Mouse (Mus musculus): ENCODE results near the gene Nudt3. TPM values are rescaled to one million over a fixed set of nuclear protein-coding genes. Genes with fewer than 3 reads are reported as not detected.

Nudt3 gene
- polyA plus RNA-seq, 1 experiment from 2014 or later = 115 TPM

GRCm38 (mm10) chr17:27565163-27565941 lies 57.9 kb downstream of the Nudt3 start, which contains the start of gene AI413582:
AI413582 (minus strand) TSS chr17:27565756.
- DNase-seq (ENCODE audit: low spot score) (peak; percentile 94), ATAC-seq (ENCODE audit: low FRiP score) (peak; percentile 94)
- Histone ChIP-seq H3K9me3 (ENCODE audit: control insufficient read depth, low read length) (no peaks in the 10 kb centered on the region), H3K9ac (peak within 1 kb of the TSS; percentile 76), H3K27me3 (ENCODE audit: control insufficient read depth, insufficient read depth, low read length) (no peaks in the 10 kb centered on the region), H3K4me1 (replicated peaks; ENCODE audit: control insufficient read depth, insufficient read depth, low read length) (peaks cover 18% of the 10 kb centered on the region), H3K4me2 (replicated peaks) (peak within 1 kb of the TSS; percentile 98), H3K27ac (peak within 1 kb of the TSS; percentile 70), H3K4me3 (replicated peaks; ENCODE audit: low read length) (peak within 1 kb of the TSS; percentile 79), H3K36me3 (replicated peaks; ENCODE audit: control insufficient read depth, insufficient read depth) (peaks cover 15% of the 10 kb centered on the region)
- WGBS = under 1% methylated on average over 58 of the region's 58 CpGs

- ATAC-seq (ENCODE audit: low FRiP score) (no peak), DNase-seq (ENCODE audit: low spot score) (no peak)
- Histone ChIP-seq H3K27me3 (ENCODE audit: control insufficient read depth, insufficient read depth, low read length) (no peaks in the 10 kb centered on the region), H3K4me1 (replicated peaks; ENCODE audit: control insufficient read depth, insufficient read depth, low read length) (peaks cover 18% of the 10 kb centered on the region), H3K27ac (0 out of 2 replicates have a peak overlapping the region, but pooled peaks have one; percentile 70), H3K4me3 (replicated peaks; ENCODE audit: low read length) (peak overlapping the region; percentile 79), H3K4me2 (replicated peaks) (peak overlapping the region; percentile 98), H3K9ac (peak overlapping the region; percentile 76), H3K36me3 (replicated peaks; ENCODE audit: control insufficient read depth, insufficient read depth) (peaks cover 15% of the 10 kb centered on the region), H3K9me3 (ENCODE audit: control insufficient read depth, low read length) (no peaks in the 10 kb centered on the region)
- 14% methylated on average over 20 of the region's 20 CpGs for WGBS
These were observed 58.7 kb downstream of the Nudt3 start for GRCm38 (mm10) chr17:27564391-27565162.

- H3K4me1 ChIP-seq (replicated peaks; ENCODE audit: control insufficient read depth, insufficient read depth, low read length) = peaks cover 22% of the 10 kb centered on the region
- 45% methylated on average over 7 of the region's 7 CpGs for WGBS
These were observed 59.5 kb downstream of the Nudt3 start for GRCm38 (mm10) chr17:27563771-27564244.

GRCm38 (mm10) chr17:27561809-27562526 lies 61.3 kb downstream of the Nudt3 start:
- peaks cover 15% of the 10 kb centered on the region for H3K36me3 ChIP-seq (replicated peaks; ENCODE audit: control insufficient read depth, insufficient read depth)
- H3K27me3 ChIP-seq (ENCODE audit: control insufficient read depth, insufficient read depth, low read length) = 0 out of 2 replicates have a peak, but pooled peaks cover 3% of the 10 kb centered on the region
- H3K4me3 ChIP-seq (replicated peaks; ENCODE audit: low read length) = no peak overlapping the region
- H3K9me3 ChIP-seq (ENCODE audit: control insufficient read depth, low read length) = no peaks in the 10 kb centered on the region
- H3K4me2 ChIP-seq (replicated peaks) = no peak overlapping the region
- ATAC-seq (ENCODE audit: low FRiP score) (no peak), DNase-seq (ENCODE audit: low spot score) (no peak)
- no peak overlapping the region for H3K9ac ChIP-seq
- no peak overlapping the region for H3K27ac ChIP-seq
- 62% methylated on average over 8 of the region's 11 CpGs for WGBS
- peaks cover 37% of the 10 kb centered on the region for H3K4me1 ChIP-seq (replicated peaks; ENCODE audit: control insufficient read depth, insufficient read depth, low read length)

More at GRCm38 (mm10) chr17:27563771-27564244, 59.5 kb downstream of the Nudt3 start:
- H3K27me3 ChIP-seq (ENCODE audit: control insufficient read depth, insufficient read depth, low read length) = no peaks in the 10 kb centered on the region
- H3K4me3 ChIP-seq (replicated peaks; ENCODE audit: low read length) = no peak overlapping the region; the same call in 1 of the 2 replicates
- DNase-seq (ENCODE audit: low spot score) (no peak), ATAC-seq (ENCODE audit: low FRiP score) (no peak)
- no peak overlapping the region for H3K27ac ChIP-seq
- H3K9me3 ChIP-seq (ENCODE audit: control insufficient read depth, low read length) = no peaks in the 10 kb centered on the region
- H3K36me3 ChIP-seq (replicated peaks; ENCODE audit: control insufficient read depth, insufficient read depth) = peaks cover 15% of the 10 kb centered on the region
- H3K9ac ChIP-seq = no peak overlapping the region
- H3K4me2 ChIP-seq (replicated peaks) = 0 out of 2 replicates have a peak overlapping the region, but pooled peaks have one; percentile 98

GRCm38 (mm10) chr17:27560926-27561480 lies 62.3 kb downstream of the Nudt3 start:
- peaks cover 32% of the 10 kb centered on the region for H3K4me1 ChIP-seq (replicated peaks; ENCODE audit: control insufficient read depth, insufficient read depth, low read length)
- 89% methylated on average over 13 of the region's 13 CpGs for WGBS

GRCm38 (mm10) chr17:27559596-27559995 lies 63.7 kb downstream of the Nudt3 start:
- peaks cover 25% of the 10 kb centered on the region for H3K4me1 ChIP-seq (replicated peaks; ENCODE audit: control insufficient read depth, insufficient read depth, low read length)
- no peak for ATAC-seq (ENCODE audit: low FRiP score)
- H3K9ac ChIP-seq = no peak overlapping the region

More at GRCm38 (mm10) chr17:27560926-27561480, 62.3 kb downstream of the Nudt3 start:
- Histone ChIP-seq H3K9ac (no peak overlapping the region), H3K4me3 (replicated peaks; ENCODE audit: low read length) (no peak overlapping the region), H3K36me3 (replicated peaks; ENCODE audit: control insufficient read depth, insufficient read depth) (peaks cover 15% of the 10 kb centered on the region), H3K27me3 (ENCODE audit: control insufficient read depth, insufficient read depth, low read length) (0 out of 2 replicates have a peak, but pooled peaks cover 4% of the 10 kb centered on the region), H3K9me3 (ENCODE audit: control insufficient read depth, low read length) (no peaks in the 10 kb centered on the region), H3K4me2 (replicated peaks) (no peak overlapping the region), H3K27ac (no peak overlapping the region)
- ATAC-seq (ENCODE audit: low FRiP score) (no peak), DNase-seq (ENCODE audit: low spot score) (no peak)

GRCm38 (mm10) chr17:27558845-27559244 lies 64.5 kb downstream of the Nudt3 start:
- peaks cover 19% of the 10 kb centered on the region for H3K4me1 ChIP-seq (replicated peaks; ENCODE audit: control insufficient read depth, insufficient read depth, low read length)
- peak overlapping the region; percentile 82 for H3K4me2 ChIP-seq (replicated peaks)
- H3K9me3 ChIP-seq (ENCODE audit: control insufficient read depth, low read length) = no peaks in the 10 kb centered on the region
- H3K4me3 ChIP-seq (replicated peaks; ENCODE audit: low read length) = no peak overlapping the region
- 9% methylated on average over 5 of the region's 5 CpGs for WGBS
- peaks cover 15% of the 10 kb centered on the region for H3K36me3 ChIP-seq (replicated peaks; ENCODE audit: control insufficient read depth, insufficient read depth)
- DNase-seq (ENCODE audit: low spot score) (no peak), ATAC-seq (ENCODE audit: low FRiP score) (no peak)
- H3K27me3 ChIP-seq (ENCODE audit: control insufficient read depth, insufficient read depth, low read length) = peaks cover 10% of the 10 kb centered on the region; the same call in 1 of the 2 replicates
- no peak overlapping the region for H3K27ac ChIP-seq
- H3K9ac ChIP-seq = no peak overlapping the region

More at GRCm38 (mm10) chr17:27559596-27559995, 63.7 kb downstream of the Nudt3 start:
- H3K36me3 ChIP-seq (replicated peaks; ENCODE audit: control insufficient read depth, insufficient read depth) = peaks cover 15% of the 10 kb centered on the region
- DNase-seq (ENCODE audit: low spot score) = no peak
- H3K9me3 ChIP-seq (ENCODE audit: control insufficient read depth, low read length) = no peaks in the 10 kb centered on the region
- no peak overlapping the region for H3K27ac ChIP-seq
- peaks cover 10% of the 10 kb centered on the region; the same call in 1 of the 2 replicates for H3K27me3 ChIP-seq (ENCODE audit: control insufficient read depth, insufficient read depth, low read length)
- H3K4me2 ChIP-seq (replicated peaks) = no peak overlapping the region
- H3K4me3 ChIP-seq (replicated peaks; ENCODE audit: low read length) = no peak overlapping the region
- WGBS = 80% methylated on average over 10 of the region's 12 CpGs

GRCm38 (mm10) chr17:27557927-27558661 lies 65.2 kb downstream of the Nudt3 start:
- Histone ChIP-seq H3K4me3 (replicated peaks; ENCODE audit: low read length) (peak overlapping the region; percentile 83), H3K4me1 (replicated peaks; ENCODE audit: control insufficient read depth, insufficient read depth, low read length) (peaks cover 19% of the 10 kb centered on the region), H3K27me3 (ENCODE audit: control insufficient read depth, insufficient read depth, low read length) (peaks cover 10% of the 10 kb centered on the region; the same call in 1 of the 2 replicates), H3K9me3 (ENCODE audit: control insufficient read depth, low read length) (no peaks in the 10 kb centered on the region), H3K9ac (peak overlapping the region; percentile 89), H3K4me2 (replicated peaks) (peak overlapping the region; percentile 82), H3K27ac (no peak overlapping the region), H3K36me3 (replicated peaks; ENCODE audit: control insufficient read depth, insufficient read depth) (peaks cover 15% of the 10 kb centered on the region)
- no peak for ATAC-seq (ENCODE audit: low FRiP score)
- DNase-seq (ENCODE audit: low spot score) = no peak
- WGBS = 2% methylated on average over 14 of the region's 14 CpGs

All from hindbrain, embryonic 14.5 days (tissue).